Mouse (Mus musculus): Measurements from ENCODE around the gene Ncor2.

DNA sequence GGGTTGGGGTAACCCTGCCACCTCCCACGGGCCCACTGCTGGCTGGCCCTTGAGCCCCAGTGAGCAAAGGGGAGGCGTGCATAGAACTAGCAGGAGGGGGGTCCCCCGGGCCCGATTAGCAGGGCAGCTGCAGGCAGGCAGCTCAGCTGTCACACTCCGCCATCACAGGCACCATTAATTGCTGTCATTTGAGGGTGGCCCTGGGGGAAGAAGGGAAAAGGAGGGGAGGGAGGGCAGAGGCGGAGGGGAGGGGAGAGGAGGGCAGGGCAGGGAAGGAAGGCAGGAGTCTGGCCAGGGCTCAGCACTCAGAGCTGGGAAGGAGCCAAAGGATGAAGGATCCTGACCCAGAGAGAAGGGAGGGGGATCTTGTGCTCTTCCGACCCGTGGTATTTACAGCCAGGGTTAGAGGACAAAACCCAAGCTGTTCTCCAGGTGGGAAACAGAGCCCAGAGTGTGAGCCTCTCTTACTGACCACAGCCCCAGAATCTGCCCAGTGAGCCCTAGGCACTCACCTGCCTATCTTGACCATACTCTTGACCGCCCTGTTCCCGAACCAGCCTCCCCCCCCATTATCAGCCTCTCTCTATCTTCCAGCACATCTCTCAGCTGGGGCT lies 28.0 kb downstream of the Ncor2 start:
- no peak for TF ChIP-seq CTCF (IDR thresholded peaks at IDR 0.05; ENCODE audit: extremely low read depth, insufficient read depth, low read length)
- no peak for TF ChIP-seq POLR2A (IDR thresholded peaks at IDR 0.05; ENCODE audit: extremely low read depth, insufficient read depth, low read length)

Measured in cortical plate, adult 2 months (tissue).